19 mouse cellular contexts compared by ENCODE assay signal in the genomic region with DNA sequence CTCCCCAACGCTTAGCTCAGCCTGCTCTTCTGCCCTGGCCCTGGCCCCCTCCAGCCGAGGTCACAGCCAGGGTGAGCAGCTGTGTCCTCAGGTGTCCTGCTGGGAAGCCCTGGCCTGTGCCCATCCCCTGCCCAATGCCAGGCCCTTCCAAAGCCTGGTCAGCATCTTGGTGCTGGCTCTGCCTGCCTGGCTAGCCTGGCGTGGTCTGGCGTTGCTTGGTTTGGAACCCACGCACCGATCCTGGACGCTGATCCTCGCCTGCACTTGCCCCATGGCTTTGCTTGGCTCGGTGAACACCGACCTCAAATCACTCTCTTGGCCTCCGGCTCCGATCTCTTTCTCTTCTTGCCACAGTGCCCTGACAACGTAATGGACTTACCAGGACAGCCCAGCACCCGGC. TPM values are rescaled to one million over a fixed set of nuclear protein-coding genes. Genes with fewer than 3 reads are reported as not detected.
DNase-seq lines count a peak whose midpoint lies in the region; ATAC-seq lines count a peak whose summit lies in the region.
"Had no signal": no experiment of that assay in that cellular context is flagged by ENCODE, and none has a peak within 500 bp of the region (broad histone marks: within the 10 kb centered on the region; RNA-seq: fewer than 3 reads in every experiment).

No protein-coding gene starts in this region.

- 0 out of 2 replicates have a peak, but pooled peaks have one; percentile 10 for ATAC-seq in erythroblast, adult 5-6 weeks (replicated peaks; ENCODE audit: low FRiP score, poor library complexity, severe bottlenecking)
- ATAC-seq: forebrain, embryonic 14.5 days; intestine, postnatal 0 days had no signal

- intact Hi-C loops in gastrocnemius, postnatal 36 days (cut with DNase I), result loop anchor here (2.0 kb wide), 1 partner anchor 16 kb away; no protein-coding TSS in a partner anchor

- DNase-seq in cerebellum, adult 11-12 months, result peak; percentile 57
- no peak for DNase-seq in cerebellum, adult 11 months
- DNase-seq in gastrocnemius, adult 18-20 months (ENCODE audit: low spot score), result peak; percentile 70
- no peak for DNase-seq in gastrocnemius, postnatal 4 days (ENCODE audit: low spot score in 2 of 2)
- peak; percentile 54 to 62 for DNase-seq in gastrocnemius, postnatal 36 days
- no peak for DNase-seq in left cerebral cortex, adult 9 months (ENCODE audit: low spot score in 2 of 2)
- DNase-seq in kidney, adult 8-10 months, result no peak
- DNase-seq: adrenal gland, postnatal 10 days; heart, adult 18-20 months; heart, postnatal 10 days; layer of hippocampus, adult 9-11 months; left cerebral cortex, postnatal 4 days; liver; lung, postnatal 36 days; midbrain, embryonic 14.5 days; spleen, adult 18-20 months had no signal

RNA-seq across cellular contexts. Expression of a gene that starts 38.5 kb away (rescaled TPM):
- 10 to 100 TPM; 20.4 to 24.6 TPM for total RNA-seq in gastrocnemius, adult 18-20 months (2021)
- 10 to 100 TPM; 29.0 to 29.9 TPM for total RNA-seq in gastrocnemius, postnatal 4 days (2021)
- 0.38 and 5.4 TPM in 2 replicates for total RNA-seq in erythroblast, adult 5-6 weeks (2015; ENCODE audit: low replicate concordance)
- 8.0 and 9.2 TPM in 2 replicates for total RNA-seq in erythroblast, adult 5-6 weeks (2017; ENCODE audit: low replicate concordance)
- total RNA-seq in gastrocnemius, postnatal 36 days (2021), result 10 to 100 TPM; 21.9 to 28.4 TPM

RNA-seq across cellular contexts. Expression of a gene that starts 51.2 kb away (rescaled TPM):
- 10 to 100 TPM; 23.3 to 45.0 TPM for total RNA-seq in gastrocnemius, adult 18-20 months (2021)
- 10 to 100 TPM; 13.0 to 14.2 TPM for total RNA-seq in gastrocnemius, postnatal 4 days (2021)
- total RNA-seq in erythroblast, adult 5-6 weeks (2015; ENCODE audit: low replicate concordance), result 10.0 and 11.0 TPM in 2 replicates
- 16.4 and 23.5 TPM in 2 replicates for total RNA-seq in erythroblast, adult 5-6 weeks (2017; ENCODE audit: low replicate concordance)
- 10 to 100 TPM; 29.0 to 41.6 TPM for total RNA-seq in gastrocnemius, postnatal 36 days (2021)

Comparison
In these comparisons a context has a peak if more than half of its experiments do, and no peak if none do; other contexts are left out.
1. DNase-seq: peak in cerebellum, adult 11-12 months (single experiment), gastrocnemius, adult 18-20 months (single experiment) and gastrocnemius, postnatal 36 days (2 of 2); none in cerebellum, adult 11 months (single experiment), gastrocnemius, postnatal 4 days (0 of 2), left cerebral cortex, adult 9 months (0 of 2) and kidney, adult 8-10 months (0 of 2).